Mouse (Mus musculus) left cerebral cortex, adult 8-10 months (tissue): ENCODE measurements at regions not wholly inside any gene's neighbourhood (a gene's known extent, or its start where the extent isn't known, plus 50 kb on each side); places are given as distances from the start of the nearest gene placed in this dataset.

Experiments used
- DNase-seq, 2 experiments: peaks; one replicate each; pipeline ENCODE4 v3.0.0; 2022; ENCODE audit warnings: low spot score in 2 of 2

DNA sequence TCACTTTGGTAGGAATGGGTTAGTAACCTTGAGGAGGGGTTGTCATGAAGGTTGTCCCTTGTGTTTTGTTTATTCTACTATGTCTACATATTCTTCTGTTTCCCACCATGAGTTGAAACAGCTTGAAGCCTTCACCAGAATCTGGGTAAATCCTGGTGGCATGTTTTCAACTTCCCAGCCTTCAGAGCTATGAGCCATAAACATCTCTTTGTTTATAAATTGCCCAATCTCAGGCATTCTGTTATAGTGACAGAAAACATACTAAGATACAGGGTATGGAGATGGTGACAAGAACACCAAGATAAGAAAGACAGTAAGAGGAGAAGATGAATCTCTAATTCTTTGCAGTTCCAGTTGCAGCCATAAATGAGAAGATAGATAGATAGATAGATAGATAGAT lies 396.5 kb downstream of the Tns1 start:
- DNase-seq = no peak

GRCm38 (mm10) chr1:73726658-73727057 lies 397.6 kb downstream of the Tns1 start:
- DNase-seq = no peak

DNA sequence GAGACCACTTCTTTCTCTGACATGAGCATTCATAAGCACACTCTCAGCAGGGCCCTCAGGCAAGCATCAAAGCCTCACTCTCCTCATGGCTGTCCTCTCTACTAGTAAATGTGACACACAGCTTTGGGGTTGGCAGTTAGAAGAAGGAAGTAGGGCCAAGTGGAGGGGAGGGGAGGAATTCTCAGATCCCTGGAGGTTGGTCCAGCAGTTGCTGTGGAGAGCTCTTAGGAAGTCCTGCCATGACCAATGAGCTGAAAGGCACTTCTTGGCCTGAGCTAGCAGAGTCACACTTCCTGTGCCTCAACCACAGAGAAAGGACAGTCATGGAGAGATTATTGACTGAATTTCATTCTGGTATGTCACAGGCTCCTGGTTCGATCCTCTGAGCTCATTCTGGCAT lies 398.8 kb downstream of the Tns1 start:
- no peak for DNase-seq

GRCm38 (mm10) chr1:73724551-73724950 lies 399.7 kb downstream of the Tns1 start:
- DNase-seq = no peak

GRCm38 (mm10) chr1:73721486-73722225 lies 402.6 kb downstream of the Tns1 start:
- no peak for DNase-seq

DNA sequence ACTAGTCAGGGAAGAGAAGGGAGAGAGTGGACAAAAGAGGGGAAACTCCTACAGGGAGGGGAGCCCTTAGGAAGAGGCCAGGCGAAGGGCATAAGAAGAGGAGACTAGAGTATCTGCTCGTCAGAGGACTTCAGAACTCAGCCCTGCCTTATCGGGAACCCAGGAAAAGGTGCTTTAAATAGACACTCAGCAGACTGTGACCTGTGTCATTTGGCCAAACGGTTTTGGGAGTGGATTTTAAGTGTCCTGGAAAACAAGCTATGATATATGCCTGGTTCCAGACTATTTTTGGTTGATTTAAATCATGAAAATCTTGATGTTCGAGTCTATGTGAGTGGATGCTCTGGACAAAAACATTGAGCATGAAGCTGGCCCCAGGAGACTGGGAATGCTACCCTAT lies 405.8 kb downstream of the Tns1 start:
- DNase-seq = no peak

- no peak for DNase-seq
Observed at GRCm38 (mm10) chr1:73717401-73717800, 406.8 kb downstream of the Tns1 start.

DNA sequence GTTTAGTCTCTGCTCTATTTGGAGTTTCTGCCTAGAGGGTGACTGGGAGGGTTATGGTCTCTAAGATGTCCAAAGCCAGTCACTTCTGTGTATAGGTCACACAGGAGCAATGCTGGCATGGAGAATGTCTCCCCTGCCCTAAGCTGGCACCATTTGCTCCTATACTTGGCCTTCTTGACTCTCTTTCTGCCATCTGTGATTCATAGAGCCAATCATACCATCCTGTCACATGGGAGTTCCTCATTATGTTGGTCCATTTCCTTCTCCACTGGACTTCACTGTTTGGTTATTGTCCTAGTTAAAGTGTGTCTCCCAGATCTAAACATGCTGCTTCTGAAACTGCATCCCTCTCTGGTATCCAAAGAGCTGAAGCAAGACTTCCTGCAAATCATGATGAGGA lies 407.3 kb downstream of the Tns1 start:
- DNase-seq = no peak

DNA sequence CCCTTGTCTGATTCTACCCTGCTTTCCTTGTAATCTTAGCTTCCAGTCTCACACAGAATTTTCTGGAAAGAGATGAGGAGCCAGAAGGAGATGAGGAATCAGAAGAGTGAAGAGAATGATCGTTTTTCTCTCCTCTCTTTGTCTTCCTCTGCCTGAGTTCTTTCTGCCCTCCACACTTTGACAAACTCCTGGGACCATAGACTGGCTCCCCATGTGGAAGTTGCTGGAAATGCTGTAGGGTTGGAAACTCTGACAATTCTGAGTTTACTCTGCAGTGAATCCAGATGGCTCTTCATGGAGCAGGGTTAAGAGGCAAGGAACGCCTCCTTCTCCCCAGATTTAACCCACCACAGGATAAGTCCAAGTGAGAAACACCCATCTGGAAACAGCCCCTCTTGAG lies 408.7 kb downstream of the Tns1 start:
- no peak for DNase-seq

DNA sequence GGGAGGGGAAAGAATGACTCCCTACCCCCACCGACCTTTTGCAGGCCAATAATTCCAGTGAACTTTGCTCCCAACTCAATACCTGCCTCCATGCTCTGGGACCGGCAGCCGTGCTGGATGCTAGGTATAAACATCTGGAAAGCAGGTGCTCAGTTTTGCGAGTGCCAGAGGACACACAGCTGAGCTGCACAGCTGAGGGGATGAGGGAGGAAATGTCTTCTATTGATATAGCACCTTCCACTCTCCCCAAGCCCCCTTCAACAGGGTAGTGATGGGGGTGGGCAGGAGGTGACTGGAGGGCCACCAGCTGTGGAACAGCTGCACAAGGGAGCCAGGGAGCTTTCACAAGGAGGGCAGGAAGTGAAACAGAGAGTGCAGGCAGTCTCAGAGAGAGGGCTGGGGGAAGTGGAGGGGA lies 421.8 kb downstream of the Tns1 start:
- DNase-seq = no peak

GRCm38 (mm10) chr1:73693537-73693936 lies 430.7 kb downstream of the Tns1 start:
- no peak for DNase-seq

GRCm38 (mm10) chr1:73685734-73686133 lies 438.5 kb downstream of the Tns1 start:
- DNase-seq = no peak

DNA sequence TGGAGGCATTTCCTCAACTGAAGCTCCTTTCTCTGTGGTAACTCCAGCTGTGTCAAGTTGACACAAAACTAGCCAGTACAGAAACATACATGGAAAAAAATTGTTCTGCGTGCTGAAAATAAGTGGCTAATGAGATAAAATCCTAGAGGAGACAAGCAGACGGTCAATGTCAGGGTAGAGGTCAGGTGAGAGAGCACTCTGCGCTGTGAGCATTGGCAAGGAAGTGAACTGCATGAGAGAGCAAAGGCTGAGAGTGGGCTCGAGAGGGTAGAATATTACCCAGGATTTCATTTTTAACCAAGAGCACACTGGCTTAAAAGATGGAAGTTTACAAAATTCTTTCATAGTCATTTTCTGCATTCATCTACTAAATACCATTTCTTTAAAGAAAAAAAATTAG lies 439.2 kb downstream of the Tns1 start:
- DNase-seq = no peak

DNA sequence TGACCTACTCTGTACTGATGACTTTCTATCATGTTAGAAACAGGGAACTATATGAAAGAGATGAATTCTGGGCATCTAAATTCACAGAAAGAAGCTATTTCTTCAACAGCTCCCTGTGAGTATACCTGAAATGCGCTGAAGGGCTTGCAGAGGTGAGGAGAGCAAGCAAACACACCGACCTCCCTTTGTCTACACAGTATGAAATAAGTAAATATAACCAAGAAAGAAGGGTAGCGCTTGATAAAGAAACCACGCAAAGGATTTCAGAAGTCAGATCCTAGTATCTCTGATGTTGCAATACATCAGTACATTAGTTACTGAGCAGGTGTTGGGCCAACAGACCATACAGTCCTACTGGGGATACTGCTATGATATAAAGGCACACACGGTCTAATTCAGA lies 440.1 kb downstream of the Tns1 start:
- no peak for DNase-seq

GRCm38 (mm10) chr1:73683132-73683888 lies 440.9 kb downstream of the Tns1 start:
- no peak for DNase-seq

GRCm38 (mm10) chr1:73681697-73682096 lies 442.6 kb downstream of the Tns1 start:
- DNase-seq = no peak

DNA sequence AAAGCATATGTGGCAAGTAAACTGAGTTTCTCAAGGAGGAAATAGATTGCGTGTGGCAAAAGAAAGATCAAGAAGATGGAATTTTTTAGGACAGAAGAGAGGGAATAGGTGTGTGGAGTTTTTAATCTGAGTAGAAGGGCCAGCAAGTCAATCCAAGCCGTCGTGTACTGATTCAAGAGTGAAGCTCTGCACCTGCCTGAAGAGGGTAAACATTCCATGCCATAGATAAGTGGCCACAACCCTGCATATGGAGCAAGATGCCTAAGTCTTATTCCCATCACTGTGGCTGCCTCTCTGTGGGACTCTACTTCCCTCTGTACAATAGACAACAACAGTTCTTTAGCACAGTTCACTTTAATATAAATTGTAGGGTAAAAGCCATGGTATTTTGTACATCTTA lies 443.4 kb downstream of the Tns1 start:
- no peak for DNase-seq

- DNase-seq = no peak
Observed at GRCm38 (mm10) chr1:73673851-73674235, 450.4 kb downstream of the Tns1 start.

- DNase-seq = no peak
Observed at GRCm38 (mm10) chr1:73673191-73673850, 450.9 kb downstream of the Tns1 start.

DNA sequence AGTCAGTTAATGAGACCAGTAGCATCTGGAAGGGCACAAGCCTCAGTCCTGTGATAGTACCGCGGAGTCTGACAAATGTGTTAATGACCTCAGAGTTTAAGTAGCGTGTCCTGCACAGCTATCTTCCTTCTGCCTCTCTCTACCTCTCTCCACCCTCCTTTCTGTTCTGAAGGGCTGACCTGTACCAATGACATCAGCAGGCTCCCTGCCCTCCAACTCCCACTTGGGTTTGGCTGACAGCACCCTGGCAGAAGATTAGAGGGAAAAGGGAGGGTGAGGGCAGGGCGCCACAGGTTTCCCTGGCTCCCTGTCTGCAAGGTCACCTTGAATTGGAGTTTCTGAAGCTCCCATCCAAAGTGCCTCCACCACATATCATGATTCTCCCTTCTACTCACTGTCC lies 452.0 kb downstream of the Tns1 start:
- no peak for DNase-seq

- DNase-seq = no peak
Observed at GRCm38 (mm10) chr1:73668691-73669090, 455.6 kb downstream of the Tns1 start.

DNA sequence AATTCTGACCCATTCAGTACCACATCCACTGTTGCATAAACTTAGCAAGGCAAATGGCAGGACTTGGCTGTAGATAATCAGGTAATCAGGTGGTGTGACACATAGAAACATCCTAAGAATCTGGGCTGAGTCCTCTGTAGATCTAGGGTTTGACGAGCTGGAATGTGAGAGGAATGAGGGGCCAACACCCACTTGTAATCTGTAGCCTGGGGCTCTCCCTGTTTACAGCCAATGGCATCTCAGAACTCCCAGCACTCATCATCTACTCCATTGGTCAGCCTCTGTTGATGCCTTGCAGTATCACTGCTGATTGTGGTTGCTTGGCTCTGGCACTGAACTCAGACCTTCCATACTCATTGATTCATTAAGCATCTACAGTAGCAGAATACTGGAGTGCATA lies 460.7 kb downstream of the Tns1 start:
- no peak for DNase-seq

DNA sequence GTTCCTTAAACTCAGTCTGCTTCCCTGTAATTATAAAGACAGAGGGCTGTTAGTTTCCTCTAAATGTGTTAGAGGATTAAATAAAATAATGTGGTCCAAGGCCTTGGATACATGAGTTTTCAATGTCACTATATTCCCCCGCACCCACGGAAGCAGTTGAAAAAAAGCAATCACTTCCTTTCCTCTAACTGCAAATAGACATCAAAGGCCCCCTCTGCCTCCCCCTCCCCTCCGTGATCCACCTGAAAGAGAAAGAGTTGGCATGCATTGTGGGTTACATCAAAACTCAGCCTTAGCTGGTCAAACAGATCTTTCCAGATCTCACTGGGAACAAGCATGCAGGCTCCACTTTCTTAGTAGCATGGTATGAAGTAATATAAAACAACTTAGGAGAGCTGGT lies 479.2 kb downstream of the Tns1 start:
- DNase-seq = no peak
